Mouse (Mus musculus): ENCODE data around the gene Faf2. TPM values are rescaled to one million over a fixed set of nuclear protein-coding genes. Genes with fewer than 3 reads are reported as not detected.

Gene Faf2
- total RNA-seq, 2 experiments from 2014 or later: 20.0 to 23.3 TPM

GRCm38 (mm10) chr13:54694348-54695060 is 72.9 kb downstream of the Faf2 start:
- intact Hi-C loops (cut with DNase I): loop anchor here (5.0 kb wide), 1 partner anchor 227 kb away; the partner anchor contains the start of gene Thoc3
- peak; percentile 83 for DNase-seq (ENCODE audit: low spot score)

GRCm38 (mm10) chr13:54695479-54696230 is 74.1 kb downstream of the Faf2 start:
- no peak for DNase-seq (ENCODE audit: low spot score)
- intact Hi-C loops (cut with DNase I): loop anchor here (5.0 kb wide), 1 partner anchor 228 kb away; the partner anchor contains the start of gene Thoc3

GRCm38 (mm10) chr13:54701243-54701642 is 79.7 kb downstream of the Faf2 start, which contains the start of gene Cdhr2:
Cdhr2 (plus strand) TSS chr13:54701461.
- intact Hi-C loops (cut with DNase I): no loop called here
- DNase-seq (ENCODE audit: low spot score): no peak

- intact Hi-C loops (cut with DNase I): no loop called here
- no peak for DNase-seq (ENCODE audit: low spot score)
Observed at GRCm38 (mm10) chr13:54702507-54702906, 80.9 kb downstream of the Faf2 start.

GRCm38 (mm10) chr13:54704890-54705289 is 83.3 kb downstream of the Faf2 start:
- intact Hi-C loops (cut with DNase I): no loop called here
- no peak for DNase-seq (ENCODE audit: low spot score)

GRCm38 (mm10) chr13:54710866-54711265 is 89.3 kb downstream of the Faf2 start:
- DNase-seq (ENCODE audit: low spot score): no peak
- intact Hi-C loops (cut with DNase I): no loop called here

Small RNAs within 50 kb of the gene (microRNA-seq; reads per million reads assigned to microRNA genes)
- gene Gm24195: not detected

Other genes with a start within 250 kb of the Faf2 start
- 10 to 100 TPM; 17.7 to 23.4 TPM for gene Thoc3, start 152.9 kb upstream of the Faf2 start, total RNA-seq (2021)
- 1 to 10 TPM; 2.0 to 2.4 TPM for gene Simc1, start 118.0 kb upstream of the Faf2 start, total RNA-seq (2021)
- 10 to 100 TPM; 88.2 to 99.5 TPM for gene 4833439L19Rik, start 56.3 kb upstream of the Faf2 start, total RNA-seq (2021)
- gene Arl10, start 46.8 kb upstream of the Faf2 start, total RNA-seq (2021): 1 to 10 TPM; 4.5 to 6.1 TPM
- gene Nop16, start 31.7 kb upstream of the Faf2 start, total RNA-seq (2021): 10 to 100 TPM; 15.2 to 15.6 TPM
- 100 to 1,000 TPM; 202 to 205 TPM for gene Higd2a, start 31.6 kb upstream of the Faf2 start, total RNA-seq (2021)
- gene Cltb, start 10.4 kb upstream of the Faf2 start, total RNA-seq (2021): 10 to 100 TPM; 92.6 to 99.7 TPM
- gene Rnf44, start 72.1 kb downstream of the Faf2 start, total RNA-seq (2021): 10 to 100 TPM; 45.2 to 54.2 TPM
- gene Cdhr2, start 79.7 kb downstream of the Faf2 start, total RNA-seq (2021): not detected
- gene Gprin1, start 128.1 kb downstream of the Faf2 start, total RNA-seq (2021): not detected
- not detected for gene Sncb, start 144.8 kb downstream of the Faf2 start, total RNA-seq (2021)
- gene Eif4e1b, start 162.2 kb downstream of the Faf2 start, total RNA-seq (2021): not detected
- gene Tspan17, start 167.6 kb downstream of the Faf2 start, total RNA-seq (2021): 10 to 100 TPM in 1 of 2 experiments, 1 to 10 TPM in 1; 8.6 to 12.3 TPM